Mouse (Mus musculus) ES-Bruce4 (cell line): ENCODE measurements around the gene Dhcr24.

ENCODE experiments used
- CTCF ChIP-seq: IDR thresholded peaks from one replicate; pipeline ENCODE4 v1.8.1; 2011; ENCODE audit warnings: low read depth, low read length
- EP300 ChIP-seq: IDR thresholded peaks from 2 replicates; pipeline ENCODE4 v1.6.1; 2011; ENCODE audit warnings: low read depth, low read length; ENCODE audit not compliant: insufficient read depth
- POLR2A ChIP-seq: IDR thresholded peaks from one replicate; pipeline ENCODE4 v1.8.1; 2011; ENCODE audit warnings: low read length; ENCODE audit not compliant: insufficient read depth

- TF ChIP-seq EP300 (no peak), POLR2A (no peak), CTCF (no peak)
Measured at GRCm38 (mm10) chr4:106562837-106563790, 2.3 kb downstream of the Dhcr24 start.
